In the genomic region with DNA sequence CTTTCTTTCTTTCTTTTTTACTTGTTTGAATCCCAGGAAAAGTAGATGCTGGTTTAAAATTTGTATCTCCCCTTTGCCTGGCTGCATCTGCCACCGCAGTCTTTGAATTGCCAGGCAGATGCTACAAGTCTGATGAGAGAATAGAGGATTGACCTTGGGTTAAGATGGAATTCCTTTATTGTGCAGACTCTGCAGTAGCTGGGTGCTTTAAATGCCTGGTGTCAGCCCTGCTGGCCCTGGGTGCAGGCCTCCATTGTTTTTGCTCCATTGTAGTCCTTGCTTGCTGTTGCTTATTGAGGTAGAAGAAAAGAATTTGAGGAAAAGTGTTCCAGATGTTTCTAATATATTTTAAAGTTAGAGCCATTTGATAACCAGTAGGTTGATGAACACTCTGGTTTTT, we compare ENCODE assay signal across 30 mouse cellular contexts. TPM values are rescaled to one million over a fixed set of nuclear protein-coding genes. Genes with fewer than 3 reads are reported as not detected.
DNase-seq lines count a peak whose midpoint lies in the region; ATAC-seq and TF ChIP-seq lines count a peak whose summit lies in the region.
"Had no signal": no experiment of that assay in that cellular context is flagged by ENCODE, and none has a peak within 500 bp of the region (broad histone marks: within the 10 kb centered on the region; RNA-seq: fewer than 3 reads in every experiment).

No protein-coding gene starts in this region.

- no peak overlapping the region for H3K4me3 ChIP-seq in liver, embryonic 13.5 days (replicated peaks)
- no peak overlapping the region for H3K4me3 ChIP-seq in liver, embryonic 11.5 days (ENCODE audit: low read depth, low read length)
- H3K4me3 ChIP-seq in ES-E14 (ENCODE audit: insufficient read depth in 1 of 2, low read depth in 1 of 2, low read length in 2 of 2, poor library complexity in 1 of 2, severe bottlenecking in 1 of 2), result peak overlapping the region in 1 of 2 experiments; percentile 2; a peak in 1 of 4 replicates
- H3K4me3 ChIP-seq: embryonic facial prominence, embryonic 13.5 days; forebrain, embryonic 12.5 days; gastrocnemius, adult 2 months; heart, adult 2 months; heart, embryonic 12.5 days; intestine, embryonic 15.5 days; layer of hippocampus, adult 2 months; stomach, embryonic 15.5 days had no signal

- H3K27me3 ChIP-seq in liver, embryonic 13.5 days, result no peaks in the 10 kb centered on the region
- H3K27me3 ChIP-seq in liver, embryonic 11.5 days (replicated peaks; ENCODE audit: control insufficient read depth, insufficient read depth, low read length), result no peaks in the 10 kb centered on the region
- H3K27me3 ChIP-seq: CH12.LX; embryonic facial prominence, embryonic 13.5 days; forebrain, embryonic 12.5 days; heart, embryonic 12.5 days; intestine, embryonic 15.5 days; stomach, embryonic 15.5 days had no signal

- no peaks in the 10 kb centered on the region for H3K9me3 ChIP-seq in liver, embryonic 13.5 days (replicated peaks)
- H3K9me3 ChIP-seq in liver, embryonic 11.5 days (ENCODE audit: control insufficient read depth, low read length), result no peaks in the 10 kb centered on the region
- H3K9me3 ChIP-seq in ES-E14 (ENCODE audit: control insufficient read depth, insufficient read depth, low read depth, low read length), result no peaks in the 10 kb centered on the region
- H3K9me3 ChIP-seq: embryonic facial prominence, embryonic 13.5 days; forebrain, embryonic 12.5 days; heart, embryonic 12.5 days; intestine, embryonic 15.5 days; stomach, embryonic 15.5 days had no signal

- peaks cover 90% of the 10 kb centered on the region for H3K36me3 ChIP-seq in liver, embryonic 13.5 days
- H3K36me3 ChIP-seq in liver, embryonic 11.5 days (ENCODE audit: control insufficient read depth, insufficient read depth, low read length), result peaks cover 10% of the 10 kb centered on the region; the same call in 1 of the 2 replicates
- peaks cover 9% of the 10 kb centered on the region for H3K36me3 ChIP-seq in ES-E14 (ENCODE audit: control insufficient read depth, insufficient read depth, low read length, poor library complexity, severe bottlenecking)
- H3K36me3 ChIP-seq: embryonic facial prominence, embryonic 13.5 days; forebrain, embryonic 12.5 days; stomach, embryonic 15.5 days had no signal

- H3K27ac ChIP-seq in liver, embryonic 13.5 days, result no peak overlapping the region
- H3K27ac ChIP-seq in liver, embryonic 11.5 days (ENCODE audit: low read depth, low read length), result no peak overlapping the region
- H3K27ac ChIP-seq in ES-E14 (ENCODE audit: insufficient read depth, low read depth, low read length, poor library complexity, severe bottlenecking), result peak overlapping the region; percentile 56; the same call in 1 of the 2 replicates
- H3K27ac ChIP-seq: embryonic facial prominence, embryonic 13.5 days; gastrocnemius, adult 2 months; heart, adult 2 months; hindbrain, postnatal 0 days; intestine, embryonic 15.5 days; layer of hippocampus, adult 2 months; liver, embryonic 14.5 days; macrophage; stomach, embryonic 15.5 days had no signal

- peaks cover 36% of the 10 kb centered on the region for H3K4me1 ChIP-seq in liver, embryonic 13.5 days (replicated peaks)
- peaks cover 6% of the 10 kb centered on the region for H3K4me1 ChIP-seq in liver, embryonic 11.5 days (replicated peaks; ENCODE audit: control insufficient read depth, insufficient read depth, low read length)
- peaks cover 5 to 14% of the 10 kb centered on the region in 2 experiments; a peak in 3 of 4 replicates for H3K4me1 ChIP-seq in ES-E14 (ENCODE audit: control insufficient read depth in 2 of 2, insufficient read depth in 2 of 2, low read length in 2 of 2, poor library complexity in 1 of 2)
- H3K4me1 ChIP-seq: heart, embryonic 12.5 days; intestine, embryonic 15.5 days; stomach, embryonic 15.5 days had no signal

- no peak for ATAC-seq in liver, embryonic 13.5 days (ENCODE audit: low read depth)
- no peak for ATAC-seq in liver, embryonic 11.5 days (replicated peaks; ENCODE audit: low FRiP score)
- ATAC-seq: hindbrain, postnatal 0 days; intestine, embryonic 15.5 days had no signal

- WGBS in liver, embryonic 13.5 days (ENCODE audit: insufficient replicate concordance), result 90% methylated on average over 1 of the region's 1 CpGs
- 96% methylated on average over 1 of the region's 1 CpGs for WGBS in liver, embryonic 11.5 days

- no peak overlapping the region for H3K4me2 ChIP-seq in liver, embryonic 13.5 days
- H3K4me2 ChIP-seq in liver, embryonic 11.5 days, result no peak overlapping the region
- H3K4me2 ChIP-seq: embryonic facial prominence, embryonic 13.5 days; forebrain, embryonic 12.5 days; heart, embryonic 12.5 days; intestine, embryonic 15.5 days; stomach, embryonic 15.5 days had no signal

- 0 out of 2 replicates have a peak overlapping the region, but pooled peaks have one; percentile 26 for H3K9ac ChIP-seq in liver, embryonic 13.5 days
- no peak overlapping the region for H3K9ac ChIP-seq in liver, embryonic 11.5 days (ENCODE audit: low read depth, low read length)
- H3K9ac ChIP-seq in ES-E14 (ENCODE audit: insufficient read depth, low read depth, low read length, poor library complexity, severe bottlenecking), result no peak overlapping the region
- H3K9ac ChIP-seq: embryonic facial prominence, embryonic 13.5 days; forebrain, embryonic 12.5 days; heart, embryonic 12.5 days; intestine, embryonic 15.5 days; liver, embryonic 14.5 days; stomach, embryonic 15.5 days had no signal

- DNase-seq in embryo, embryonic 10 days (ENCODE audit: low spot score), result peak; percentile 39
- DNase-seq in embryo, embryonic 11 days, result no peak
- DNase-seq in liver, embryonic 13.5 days, result no peak
- DNase-seq in liver, embryonic 11.5 days (ENCODE audit: low spot score), result no peak
- peak; percentile 45 for DNase-seq in ES-E14 (ENCODE audit: low read depth, low spot score)
- peak; percentile 45 for DNase-seq in embryo, embryonic 9.5 days (ENCODE audit: extremely low spot score)
- no peak for DNase-seq in urinary bladder, postnatal 36 days (ENCODE audit: low spot score in 2 of 2)
- DNase-seq: adrenal gland, adult 8-10 months; cerebellum, adult 2 months; cerebellum, postnatal 14 days; gastrocnemius, adult 2 months; gastrocnemius, postnatal 36 days; heart, adult 2 months; heart, postnatal 4 days; kidney, adult 2 months; kidney, postnatal 36 days; left cerebral cortex, postnatal 4 days; lung, adult 2 months; lung, postnatal 10 days; right cerebral cortex, postnatal 14 days had no signal

- in situ Hi-C loops in ES-E14 (cut with MboI; ENCODE audit: low sequenced_read_pairs in 2 of 2, unreplicated experiment in 2 of 2), result no loop called here

TF ChIP-seq in ES-E14, 5 proteins besides CTCF, POLR2A, EP300 and RAD21:
- TF ChIP-seq ZNF384 (IDR thresholded peaks at IDR 0.05; ENCODE audit: low read depth, low read length) (no peak), MAFK (IDR thresholded peaks at IDR 0.05; ENCODE audit: insufficient read depth, low read depth, low read length) (peak; percentile 52; the same call in 1 of the 2 replicates)

RNA-seq across cellular contexts. Expression of a gene that starts 59.2 kb away (rescaled TPM):
- polyA plus RNA-seq in liver, embryonic 13.5 days (2015; fragmentation: Nextera tagmentation; extraction: Ambion mirVana), result 38.2 and 49.6 TPM in 2 replicates
- 40.4 and 44.8 TPM in 2 replicates for polyA plus RNA-seq in liver, embryonic 11.5 days (2014; fragmentation: Nextera tagmentation; extraction: Ambion mirVana)
- 21.4 and 26.7 TPM in 2 replicates for total RNA-seq in ES-E14 (2012; rRNA removed)

Comparison
In these comparisons a context has a peak if more than half of its experiments do, and no peak if none do; other contexts are left out.
1. DNase-seq: peak in embryo, embryonic 10 days (single experiment), ES-E14 (single experiment) and embryo, embryonic 9.5 days (single experiment); none in embryo, embryonic 11 days (single experiment), liver, embryonic 13.5 days (single experiment), liver, embryonic 11.5 days (single experiment) and urinary bladder, postnatal 36 days (0 of 2).